Mouse (Mus musculus) erythroblast, embryonic 14.5 days (primary cell): Measurements from ENCODE around the gene Atad2b.

Source experiments
- GATA1 ChIP-seq: IDR thresholded peaks from 2 replicates; pipeline ENCODE4 v1.6.1; 2012; ENCODE audit warnings: low read length, inconsistent platforms, mixed read lengths
- TAL1 ChIP-seq: IDR thresholded peaks from 3 replicates; pipeline ENCODE4 v1.6.1; 2012; ENCODE audit warnings: low read length, inconsistent platforms, mixed read lengths

- no peak for TF ChIP-seq GATA1
- TF ChIP-seq TAL1 = no peak
Observed at GRCm38 (mm10) chr12:4889891-4890290, 27.3 kb upstream of the Atad2b start.
